Mouse (Mus musculus) small intestine, adult 2 months (tissue): ENCODE results near the gene Arhgef15. TPM values are rescaled to one million over a fixed set of nuclear protein-coding genes. Genes with fewer than 3 reads are reported as not detected.
A peak's percentile ranks its signal among the peaks of the same experiment; 100 is the strongest.
"Not testable (repeated sequence)": the region's sequence is repeated elsewhere in the genome, so short reads cannot be mapped to it uniquely, and the experiment has no call there.

ENCODE experiments used
- H3K27ac ChIP-seq: fragments of 200-500 bp; 2 replicates; pipeline ENCODE4 v1.5.1; 2012; ENCODE audit warnings: low read depth, low read length, control low read depth, inconsistent platforms; ENCODE audit not compliant: insufficient read depth
- H3K27me3 ChIP-seq: fragments of 200-500 bp; 2 replicates; pipeline ENCODE4 v1.6.1; 2012; ENCODE audit warnings: mild to moderate bottlenecking, moderate library complexity, low read length, inconsistent platforms; ENCODE audit not compliant: control insufficient read depth, insufficient read depth
- H3K36me3 ChIP-seq: fragments of 200-500 bp; 2 replicates; pipeline ENCODE4 v1.6.1; 2012; ENCODE audit warnings: mild to moderate bottlenecking, low read length, control low read depth, inconsistent platforms; ENCODE audit not compliant: control insufficient read depth, insufficient read depth
- H3K4me1 ChIP-seq: fragments of 200-500 bp; 2 replicates; pipeline ENCODE4 v1.6.1; 2012; ENCODE audit warnings: low read length, inconsistent platforms, mixed read lengths; ENCODE audit not compliant: control insufficient read depth, insufficient read depth, insufficient read length
- H3K4me3 ChIP-seq: fragments of 200-500 bp; 2 replicates; pipeline ENCODE4 v1.5.1; 2012; ENCODE audit warnings: low read depth, mild to moderate bottlenecking, control low read depth, inconsistent platforms, low read length, moderate library complexity
- CTCF ChIP-seq: fragments of 200-500 bp; IDR thresholded peaks from 2 replicates; pipeline ENCODE4 v1.5.1; 2012; ENCODE audit warnings: low read depth, mild to moderate bottlenecking, control low read depth, inconsistent platforms, low read length, moderate library complexity, mixed read lengths; ENCODE audit not compliant: insufficient replicate concordance, insufficient read length; ENCODE audit errors: extremely low read depth
- POLR2A ChIP-seq: fragments of 200-500 bp; IDR thresholded peaks from 2 replicates; pipeline ENCODE4 v1.6.1; 2012; ENCODE audit warnings: low read depth, mild to moderate bottlenecking, control low read depth, inconsistent platforms, low read length, moderate library complexity
- WGBS: fragments of 180-500 bp; shearing (Covaris S2); methylation state at CpG from one replicate; pipeline ENCODE4 v1.1.7; 2018; 5-methylcytosine and 5-hydroxymethylcytosine counted together
- polyA plus RNA-seq: library from polyadenylated mRNA; depleted of rRNA; stranded (reverse); fragments of >200 nt; gene quantifications from 2 replicates; pipeline ENCODE4 v1.2.3, GENCODE M21; 2012; rRNA removed

Arhgef15 gene
- polyA plus RNA-seq = 9.9 and 19.5 TPM in 2 replicates

DNA sequence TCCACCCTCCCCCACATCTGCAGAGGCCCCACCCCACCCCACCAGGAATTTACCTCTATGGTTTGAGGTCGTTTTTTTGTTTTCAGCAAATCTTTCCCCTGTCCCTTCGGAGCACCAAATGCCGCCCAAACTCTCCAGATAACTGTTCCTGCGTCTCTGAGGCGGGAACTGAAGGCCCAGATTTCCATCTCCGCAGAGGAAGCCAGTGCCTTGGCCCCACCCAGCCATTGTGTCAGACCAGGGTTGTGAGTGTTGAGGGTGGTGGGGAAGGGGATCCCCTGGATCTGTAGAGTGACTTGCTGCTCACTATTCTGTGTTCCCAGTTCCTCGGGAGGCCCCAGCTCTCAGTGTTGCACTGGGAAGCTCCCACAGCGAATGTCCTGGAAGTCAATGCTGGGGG is at the start of gene Arhgef15:
Arhgef15 (minus strand) TSS at position 173 of the 400 bp plus-strand sequence.
- TF ChIP-seq POLR2A (no peak), CTCF (no peak)
- Histone ChIP-seq H3K27ac (peak within 1 kb of the TSS; percentile 38), H3K36me3 (no peaks in the 10 kb centered on the region), H3K4me3 (peak within 1 kb of the TSS; percentile 56), H3K4me1 (peaks cover 8% of the 10 kb centered on the region), H3K27me3 (peaks cover 12% of the 10 kb centered on the region; the same call in 1 of the 2 replicates)
- WGBS = 64% methylated on average over 8 of the region's 8 CpGs

GRCm38 (mm10) chr11:69006575-69006974 is 49.3 kb upstream of the Arhgef15 start:
- not testable (repeated sequence) for H3K36me3 ChIP-seq, H3K4me3 ChIP-seq, H3K27me3 ChIP-seq, H3K27ac ChIP-seq, H3K4me1 ChIP-seq

- no peak for TF ChIP-seq CTCF
- no peak for TF ChIP-seq POLR2A
- H3K4me3 ChIP-seq = no peak overlapping the region
- no peaks in the 10 kb centered on the region for H3K4me1 ChIP-seq
- no peaks in the 10 kb centered on the region for H3K27me3 ChIP-seq
- H3K27ac ChIP-seq = no peak overlapping the region
- WGBS = 82% methylated on average over 7 of the region's 7 CpGs
- peaks cover 19% of the 10 kb centered on the region for H3K36me3 ChIP-seq
Measured at GRCm38 (mm10) chr11:69005193-69005592, 47.9 kb upstream of the Arhgef15 start.

DNA sequence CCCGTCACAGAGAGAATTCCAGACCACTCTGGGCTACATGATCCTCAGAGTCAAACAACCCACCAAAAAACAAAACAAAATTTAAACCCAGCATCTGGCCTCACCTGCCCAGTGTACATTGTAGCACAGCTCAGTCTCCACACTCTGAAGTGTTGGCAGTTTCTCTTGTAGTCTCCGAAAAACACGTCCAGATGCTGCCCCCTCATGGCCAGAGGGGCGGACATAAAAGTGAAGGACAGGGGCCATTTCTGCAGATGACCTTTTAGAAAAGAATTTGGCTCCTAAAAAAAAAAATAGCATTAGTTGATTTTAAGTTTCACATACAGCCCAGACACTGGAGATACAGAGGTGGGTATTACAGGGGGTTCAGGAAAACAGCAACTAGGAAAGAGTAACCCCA is 46.3 kb upstream of the Arhgef15 start:
- WGBS = 59% methylated on average over 4 of the region's 4 CpGs

DNA sequence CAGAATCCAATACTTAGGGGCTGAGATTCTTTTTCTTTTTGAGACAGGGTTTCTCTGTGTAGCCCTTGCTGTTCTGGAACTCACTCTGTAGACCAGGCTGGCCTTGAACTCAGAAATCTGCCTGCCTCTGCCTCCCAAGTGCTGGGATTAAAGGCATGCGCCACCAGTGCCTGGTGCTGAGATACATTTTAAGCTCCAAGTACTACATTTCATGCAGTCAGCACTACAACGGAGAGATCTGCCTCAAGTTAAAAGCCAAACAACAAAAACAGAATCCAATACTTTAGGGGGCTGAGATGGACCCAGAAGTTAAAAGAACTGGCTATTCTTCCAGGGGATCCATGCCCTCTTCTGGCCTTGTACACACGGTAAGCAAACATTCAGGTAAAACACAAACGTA is 45.5 kb upstream of the Arhgef15 start:
- H3K36me3 ChIP-seq = peaks cover 33% of the 10 kb centered on the region
- not testable (repeated sequence) for H3K4me3 ChIP-seq, H3K27ac ChIP-seq, H3K27me3 ChIP-seq, H3K4me1 ChIP-seq
- 88% methylated on average over 4 of the region's 4 CpGs for WGBS

More for the DNA sequence above, 46.3 kb upstream of the Arhgef15 start:
- Histone ChIP-seq H3K27ac (no peak overlapping the region), H3K4me1 (no peaks in the 10 kb centered on the region), H3K4me3 (no peak overlapping the region), H3K27me3 (no peaks in the 10 kb centered on the region), H3K36me3 (peaks cover 30% of the 10 kb centered on the region)
- TF ChIP-seq POLR2A = no peak
- peak; percentile 9; the same call in 1 of the 2 replicates for TF ChIP-seq CTCF

- H3K27ac ChIP-seq = no peak overlapping the region
- TF ChIP-seq POLR2A = no peak
- TF ChIP-seq CTCF = no peak
- H3K36me3 ChIP-seq = peaks cover 44% of the 10 kb centered on the region
- no peaks in the 10 kb centered on the region for H3K27me3 ChIP-seq
- 77% methylated on average over 4 of the region's 4 CpGs for WGBS
- no peaks in the 10 kb centered on the region for H3K4me1 ChIP-seq
- no peak overlapping the region for H3K4me3 ChIP-seq
Measured at GRCm38 (mm10) chr11:68997080-68997479, 39.8 kb upstream of the Arhgef15 start.

GRCm38 (mm10) chr11:68994377-68994776 is 37.1 kb upstream of the Arhgef15 start:
- H3K36me3 ChIP-seq = peaks cover 39% of the 10 kb centered on the region
- H3K27me3 ChIP-seq = no peaks in the 10 kb centered on the region

GRCm38 (mm10) chr11:68993122-68993521 is 35.8 kb upstream of the Arhgef15 start:
- 71% methylated on average over 7 of the region's 7 CpGs for WGBS
- TF ChIP-seq CTCF (no peak), POLR2A (no peak)
- H3K36me3 ChIP-seq = peaks cover 38% of the 10 kb centered on the region
- H3K27me3 ChIP-seq = no peaks in the 10 kb centered on the region
- H3K4me3 ChIP-seq = no peak overlapping the region
- no peak overlapping the region for H3K27ac ChIP-seq
- H3K4me1 ChIP-seq = no peaks in the 10 kb centered on the region

More at GRCm38 (mm10) chr11:68994377-68994776, 37.1 kb upstream of the Arhgef15 start:
- WGBS = 94% methylated on average over 3 of the region's 3 CpGs
- TF ChIP-seq CTCF (peak; percentile 8; the same call in 1 of the 2 replicates), POLR2A (no peak)
- Histone ChIP-seq H3K27ac (no peak overlapping the region), H3K4me1 (no peaks in the 10 kb centered on the region), H3K4me3 (no peak overlapping the region)
